Mouse (Mus musculus) olfactory bulb, adult 2 months (tissue): ENCODE data around the gene Cby3.

Source experiments
- CTCF ChIP-seq: fragments of 200-500 bp; IDR thresholded peaks from 2 replicates; pipeline ENCODE4 v1.5.1; 2012; ENCODE audit warnings: low read depth, mild to moderate bottlenecking, low read length, moderate library complexity; ENCODE audit not compliant: insufficient read depth
- POLR2A ChIP-seq: fragments of 200-500 bp; IDR thresholded peaks from 2 replicates; pipeline ENCODE4 v1.6.1; 2012; ENCODE audit warnings: mild to moderate bottlenecking, low read depth, low read length, moderate library complexity; ENCODE audit not compliant: insufficient read depth

DNA sequence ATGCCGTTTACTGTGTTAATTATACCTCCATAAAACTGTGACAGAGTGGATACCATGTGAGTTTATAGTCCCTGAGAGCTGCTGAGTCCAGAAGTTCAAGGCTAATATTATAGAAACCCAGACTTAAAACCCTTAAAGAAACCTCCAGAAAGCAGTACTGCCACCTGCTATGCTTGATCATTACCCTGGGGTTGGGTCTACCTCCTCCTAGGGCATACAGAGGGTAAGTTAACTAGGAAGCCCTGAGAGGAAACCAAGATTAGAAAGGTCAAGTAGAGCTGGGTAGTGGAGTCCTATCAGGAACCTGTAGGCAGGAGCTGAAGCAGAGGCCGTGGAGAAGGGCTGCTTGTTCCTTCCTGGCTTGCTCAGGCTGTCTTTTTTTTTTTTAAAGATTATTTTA lies 2.1 kb upstream of the Cby3 start:
- no peak for TF ChIP-seq POLR2A
- no peak for TF ChIP-seq CTCF
